Mouse (Mus musculus) hindbrain, embryonic 10.5 days (tissue): Measurements from ENCODE around the gene Zbtb42. TPM values are rescaled to one million over a fixed set of nuclear protein-coding genes. Genes with fewer than 3 reads are reported as not detected.

Experiments used
- DNase-seq: peaks from one replicate; pipeline ENCODE4 v3.0.0-alpha.2; 2017; ENCODE audit warnings: low spot score
- H3K27ac ChIP-seq: fragments of 300-500 bp; sonication (generic); 2 replicates; pipeline ENCODE4 v1.5.1; 2016; ENCODE audit warnings: mild to moderate bottlenecking, moderate library complexity
- H3K27me3 ChIP-seq: fragments of 300-500 bp; sonication (generic); 2 replicates; pipeline ENCODE4 v1.6.1; 2016; ENCODE audit warnings: mild to moderate bottlenecking; ENCODE audit not compliant: poor library complexity, insufficient read depth, severe bottlenecking
- H3K36me3 ChIP-seq: fragments of 300-500 bp; sonication (generic); 2 replicates; pipeline ENCODE4 v1.6.1; 2016; ENCODE audit warnings: mild to moderate bottlenecking, moderate library complexity
- H3K4me1 ChIP-seq: fragments of 300-500 bp; sonication (generic); replicated peaks from 2 replicates; pipeline ENCODE4 v1.6.1; 2016; ENCODE audit warnings: mild to moderate bottlenecking
- H3K4me3 ChIP-seq: fragments of 300-500 bp; sonication (generic); 2 replicates; pipeline ENCODE4 v1.5.1; 2016; ENCODE audit warnings: mild to moderate bottlenecking, moderate library complexity
- H3K9me3 ChIP-seq: fragments of 300-500 bp; sonication (generic); 2 replicates; pipeline ENCODE4 v1.6.1; 2016; ENCODE audit warnings: mild to moderate bottlenecking, moderate library complexity
- WGBS: fragments of 180-500 bp; shearing (Covaris S2); methylation state at CpG from one replicate; pipeline ENCODE4 v1.1.7; 2016; 5-methylcytosine and 5-hydroxymethylcytosine counted together
- polyA plus RNA-seq: library from polyadenylated mRNA; unstranded; fragments of >200 nt; fragmentation: Nextera tagmentation; extraction: Ambion mirVana; gene quantifications from 2 replicates; pipeline ENCODE4 v1.2.1, GENCODE M21; 2016

Zbtb42 gene
- polyA plus RNA-seq, 1 experiment from 2014 or later = 10.9 TPM

- Histone ChIP-seq H3K27ac (peak overlapping the region; percentile 89), H3K27me3 (no peaks in the 10 kb centered on the region), H3K4me3 (no peak overlapping the region; the same call in 1 of the 2 replicates), H3K9me3 (no peaks in the 10 kb centered on the region), H3K36me3 (peaks cover 100% of the 10 kb centered on the region), H3K4me1 (peaks cover 87% of the 10 kb centered on the region)
- no peak for DNase-seq
- 78% methylated on average over 5 of the region's 5 CpGs for WGBS
Measured at GRCm38 (mm10) chr12:112664656-112665055, 14.0 kb upstream of the Zbtb42 start.

- H3K27ac ChIP-seq = peak overlapping the region; percentile 89
- 83% methylated on average over 18 of the region's 18 CpGs for WGBS
- H3K9me3 ChIP-seq = no peaks in the 10 kb centered on the region
- DNase-seq = peak; percentile 33
- peaks cover 87% of the 10 kb centered on the region for H3K4me1 ChIP-seq
- H3K36me3 ChIP-seq = peaks cover 100% of the 10 kb centered on the region
- H3K27me3 ChIP-seq = no peaks in the 10 kb centered on the region
- H3K4me3 ChIP-seq = peak overlapping the region; percentile 3; the same call in 1 of the 2 replicates
Measured at GRCm38 (mm10) chr12:112665445-112665844, 13.2 kb upstream of the Zbtb42 start.

GRCm38 (mm10) chr12:112665881-112666544 lies 12.6 kb upstream of the Zbtb42 start:
- no peaks in the 10 kb centered on the region for H3K9me3 ChIP-seq
- H3K27me3 ChIP-seq = no peaks in the 10 kb centered on the region
- H3K36me3 ChIP-seq = peaks cover 100% of the 10 kb centered on the region
- 90% methylated on average over 9 of the region's 9 CpGs for WGBS
- no peak for DNase-seq
- peak overlapping the region; percentile 3; the same call in 1 of the 2 replicates for H3K4me3 ChIP-seq
- H3K4me1 ChIP-seq = peaks cover 87% of the 10 kb centered on the region
- peak overlapping the region; percentile 89 for H3K27ac ChIP-seq

- Histone ChIP-seq H3K27me3 (no peaks in the 10 kb centered on the region), H3K27ac (peak overlapping the region; percentile 54; the same call in 1 of the 2 replicates), H3K4me1 (peaks cover 87% of the 10 kb centered on the region), H3K4me3 (no peak overlapping the region), H3K9me3 (no peaks in the 10 kb centered on the region), H3K36me3 (peaks cover 92% of the 10 kb centered on the region)
- DNase-seq = no peak
- 84% methylated on average over 10 of the region's 10 CpGs for WGBS
Measured at GRCm38 (mm10) chr12:112667619-112668297, 10.9 kb upstream of the Zbtb42 start.

- H3K4me1 ChIP-seq = peaks cover 79% of the 10 kb centered on the region
- H3K27me3 ChIP-seq = no peaks in the 10 kb centered on the region
- DNase-seq = peak; percentile 47
- H3K36me3 ChIP-seq = peaks cover 61% of the 10 kb centered on the region
- peak overlapping the region; percentile 99 for H3K4me3 ChIP-seq
- 43% methylated on average over 9 of the region's 9 CpGs for WGBS
- peak overlapping the region; percentile 100 for H3K27ac ChIP-seq
- no peaks in the 10 kb centered on the region for H3K9me3 ChIP-seq
Measured at GRCm38 (mm10) chr12:112670718-112671393, 7.8 kb upstream of the Zbtb42 start.

- 84% methylated on average over 7 of the region's 7 CpGs for WGBS
- peak overlapping the region; percentile 99 for H3K4me3 ChIP-seq
- peak overlapping the region; percentile 100 for H3K27ac ChIP-seq
- peaks cover 50% of the 10 kb centered on the region for H3K36me3 ChIP-seq
- H3K4me1 ChIP-seq = peaks cover 69% of the 10 kb centered on the region
- no peaks in the 10 kb centered on the region for H3K9me3 ChIP-seq
- DNase-seq = no peak
- peaks cover 8% of the 10 kb centered on the region; the same call in 1 of the 2 replicates for H3K27me3 ChIP-seq
Measured at GRCm38 (mm10) chr12:112671891-112672290, 6.7 kb upstream of the Zbtb42 start.

GRCm38 (mm10) chr12:112672744-112673575 lies 5.7 kb upstream of the Zbtb42 start:
- H3K27ac ChIP-seq = peak overlapping the region; percentile 100
- no peak for DNase-seq
- WGBS = 8% methylated on average over 21 of the region's 21 CpGs
- peaks cover 19% of the 10 kb centered on the region for H3K27me3 ChIP-seq
- H3K36me3 ChIP-seq = peaks cover 40% of the 10 kb centered on the region
- H3K4me3 ChIP-seq = peak overlapping the region; percentile 99
- peaks cover 77% of the 10 kb centered on the region for H3K4me1 ChIP-seq
- no peaks in the 10 kb centered on the region for H3K9me3 ChIP-seq

GRCm38 (mm10) chr12:112673576-112674091 lies 5.0 kb upstream of the Zbtb42 start:
- peaks cover 33% of the 10 kb centered on the region for H3K36me3 ChIP-seq
- peak overlapping the region; percentile 100 for H3K27ac ChIP-seq
- peak; percentile 62 for DNase-seq
- H3K4me1 ChIP-seq = peaks cover 80% of the 10 kb centered on the region
- under 1% methylated on average over 67 of the region's 68 CpGs for WGBS
- H3K4me3 ChIP-seq = peak overlapping the region; percentile 99
- H3K27me3 ChIP-seq = peaks cover 25% of the 10 kb centered on the region
- no peaks in the 10 kb centered on the region for H3K9me3 ChIP-seq

- 6% methylated on average over 70 of the region's 70 CpGs for WGBS
- peaks cover 81% of the 10 kb centered on the region for H3K4me1 ChIP-seq
Measured at GRCm38 (mm10) chr12:112674132-112675011, 4.3 kb upstream of the Zbtb42 start, which contains the start of gene Akt1. Gene Akt1 (minus strand): TSS chr12:112674884.

GRCm38 (mm10) chr12:112675245-112676035 lies 3.2 kb upstream of the Zbtb42 start:
- 14% methylated on average over 18 of the region's 18 CpGs for WGBS
- Histone ChIP-seq H3K27me3 (peaks cover 43% of the 10 kb centered on the region), H3K9me3 (no peaks in the 10 kb centered on the region), H3K4me3 (peak overlapping the region; percentile 99), H3K4me1 (peaks cover 82% of the 10 kb centered on the region), H3K27ac (peak overlapping the region; percentile 100), H3K36me3 (peaks cover 22% of the 10 kb centered on the region)
- peak; percentile 89 for DNase-seq

More at GRCm38 (mm10) chr12:112674132-112675011, 4.3 kb upstream of the Zbtb42 start, which contains the start of gene Akt1:
- Histone ChIP-seq H3K27ac (peak within 1 kb of the TSS; percentile 100), H3K27me3 (peaks cover 33% of the 10 kb centered on the region), H3K9me3 (no peaks in the 10 kb centered on the region), H3K4me3 (peak within 1 kb of the TSS; percentile 99), H3K36me3 (peaks cover 26% of the 10 kb centered on the region)
- peak; percentile 71 for DNase-seq
